Mouse (Mus musculus) heart, adult 2 months (tissue): ENCODE measurements around the gene Rbm6. TPM values are rescaled to one million over a fixed set of nuclear protein-coding genes. Genes with fewer than 3 reads are reported as not detected.

Experiments used
- DNase-seq, 2 experiments: peaks; one replicate each; pipeline ENCODE4 v3.0.0; 2021
- H3K27ac ChIP-seq: fragments of 200-600 bp; 2 replicates; pipeline ENCODE4 v1.8.1; 2022
- H3K27me3 ChIP-seq: fragments of 200-500 bp; 2 replicates; pipeline ENCODE4 v1.6.1; 2012; ENCODE audit warnings: mild to moderate bottlenecking, low read length, inconsistent platforms, mixed read lengths; ENCODE audit not compliant: control insufficient read depth, insufficient read depth
- H3K36me3 ChIP-seq: fragments of 200-500 bp; 2 replicates; pipeline ENCODE4 v1.6.1; 2012; ENCODE audit warnings: low read length, inconsistent platforms; ENCODE audit not compliant: control insufficient read depth, insufficient read depth
- H3K4me1 ChIP-seq: fragments of 200-500 bp; 2 replicates; pipeline ENCODE4 v1.6.1; 2011; ENCODE audit warnings: low read length; ENCODE audit not compliant: control insufficient read depth, insufficient read depth
- H3K4me3 ChIP-seq: fragments of 200-600 bp; 2 replicates; pipeline ENCODE4 v1.8.1; 2022
- H3K79me2 ChIP-seq: fragments of 200-500 bp; replicated peaks from 2 replicates; pipeline ENCODE4 v1.6.1; 2012; ENCODE audit warnings: mild to moderate bottlenecking, inconsistent platforms, low read length, moderate library complexity, mixed read lengths; ENCODE audit not compliant: control insufficient read depth, insufficient read depth
- H3K9ac ChIP-seq: fragments of 200-500 bp; 2 replicates; pipeline ENCODE4 v1.6.1; 2012; ENCODE audit warnings: low read depth, mild to moderate bottlenecking, control low read depth, inconsistent platforms, low read length, mixed read lengths
- CTCF ChIP-seq: fragments of 200-600 bp; IDR thresholded peaks from 2 replicates; pipeline ENCODE4 v1.8.1; 2022; ENCODE audit warnings: antibody characterized with exemption, mild to moderate bottlenecking, moderate library complexity
- EP300 ChIP-seq: fragments of 200-500 bp; IDR thresholded peaks from 2 replicates; pipeline ENCODE4 v1.6.1; 2011; ENCODE audit warnings: low read depth, low read length, control low read depth; ENCODE audit not compliant: insufficient read depth
- POLR2A ChIP-seq: fragments of 200-500 bp; IDR thresholded peaks from 2 replicates; pipeline ENCODE4 v1.6.1; 2011; ENCODE audit warnings: mild to moderate bottlenecking, low read depth, low read length, control low read depth; ENCODE audit not compliant: insufficient read depth
- WGBS: fragments of 180-500 bp; shearing (Covaris S2); methylation state at CpG from one replicate; pipeline ENCODE4 v1.1.7; 2018; 5-methylcytosine and 5-hydroxymethylcytosine counted together
- intact Hi-C: fragments of 180-260 bp; cut with DNase I; formaldehyde crosslinking; loops from one replicate; pipeline ENCODE4 v1.15.1; 2025
- polyA plus RNA-seq: library from polyadenylated mRNA; depleted of rRNA; stranded (reverse); fragments of >200 nt; gene quantifications from 2 replicates; pipeline ENCODE4 v1.2.3, GENCODE M21; 2012
- total RNA-seq, 2 experiments: library from RNA; stranded (reverse); gene quantifications; 2 replicates each; pipeline ENCODE4 v1.2.3; 2021

The Rbm6 gene
- total and polyA plus RNA-seq, 3 experiments: 8.3 to 31.2 (median 29.8) TPM

DNA sequence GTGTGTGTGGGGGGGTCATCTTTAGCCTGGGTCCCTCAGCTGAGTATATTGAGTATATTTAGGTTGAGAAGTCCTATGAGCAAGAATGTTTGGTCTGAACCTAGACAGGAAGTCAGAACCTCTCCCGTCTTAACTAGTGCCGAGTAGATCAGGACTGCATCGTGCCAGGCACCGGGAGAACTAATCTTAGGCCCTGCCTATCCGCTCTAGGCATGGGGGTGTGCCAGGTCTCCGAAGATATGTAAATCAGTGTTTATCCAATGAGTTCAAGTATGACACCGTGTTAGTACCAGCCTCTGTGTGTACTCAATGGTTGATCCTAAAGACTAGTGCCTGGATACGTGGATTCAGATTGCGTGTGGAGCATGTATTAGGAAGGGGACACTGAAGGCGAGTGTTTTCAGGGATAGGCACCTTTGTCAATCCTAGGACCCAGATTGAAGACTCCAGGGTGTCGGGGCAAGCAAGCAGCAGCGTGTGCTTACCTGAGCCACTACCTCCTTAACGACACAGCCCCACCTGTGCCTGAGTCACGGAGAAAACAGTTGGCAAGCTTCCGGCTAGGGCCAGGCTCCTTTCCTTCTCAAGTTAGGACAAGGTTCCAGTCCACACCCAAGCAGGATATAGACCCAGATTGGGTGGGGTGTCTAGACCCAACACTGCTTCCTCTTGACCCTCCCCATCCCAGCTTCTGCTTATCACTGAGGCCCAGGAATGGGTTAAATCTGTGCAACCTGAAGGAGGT lies 37.2 kb upstream of the Rbm6 start:
- H3K4me1 ChIP-seq: peaks cover 4% of the 10 kb centered on the region
- no peaks in the 10 kb centered on the region for H3K79me2 ChIP-seq
- no peak overlapping the region for H3K27ac ChIP-seq
- no peaks in the 10 kb centered on the region for H3K27me3 ChIP-seq
- H3K9ac ChIP-seq: no peak overlapping the region
- DNase-seq: no peak
- intact Hi-C loops: no loop called here
- no peaks in the 10 kb centered on the region for H3K36me3 ChIP-seq
- H3K4me3 ChIP-seq: no peak overlapping the region
- no peak for TF ChIP-seq CTCF
- no peak for TF ChIP-seq EP300
- no peak for TF ChIP-seq POLR2A
- 62% methylated on average over 15 of the region's 15 CpGs for WGBS

DNA sequence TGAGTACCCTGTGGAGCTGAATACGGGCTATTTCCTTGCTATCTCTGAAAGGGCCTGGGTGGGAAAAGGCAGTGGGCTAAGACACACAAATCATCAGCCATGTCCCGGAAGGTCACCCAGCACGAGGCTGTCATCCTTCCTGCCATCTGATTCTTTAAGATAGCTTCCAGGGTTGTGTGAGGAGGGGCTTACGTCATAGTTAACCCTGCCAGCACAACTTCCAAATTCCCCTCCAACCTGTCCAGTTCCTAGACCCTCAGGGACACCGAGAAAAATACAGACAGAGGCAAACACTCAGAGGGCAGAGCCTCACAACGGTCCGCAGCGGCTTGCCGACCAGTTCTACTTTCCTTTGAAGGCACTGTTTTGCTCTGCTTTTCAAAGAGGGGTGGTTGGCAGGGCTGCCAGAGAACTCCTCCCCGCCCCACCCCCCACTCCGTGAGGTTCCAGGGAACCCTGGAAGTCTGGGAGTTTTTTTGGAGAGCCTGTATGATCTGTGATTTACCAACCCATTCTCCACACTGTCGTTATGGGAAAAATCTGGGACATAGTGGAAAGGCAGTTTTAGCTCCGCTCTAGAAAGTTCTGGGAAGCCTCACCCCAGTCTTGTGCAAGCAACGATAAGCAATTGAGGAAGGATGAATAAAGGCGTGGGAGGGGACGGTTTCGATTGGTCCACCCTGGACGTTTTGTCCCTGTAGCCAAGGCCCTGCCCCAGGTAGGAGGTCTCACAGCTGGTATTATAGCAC lies 35.5 kb upstream of the Rbm6 start:
- 36% methylated on average over 18 of the region's 18 CpGs for WGBS
- DNase-seq: peak; percentile 67 to 73

DNA sequence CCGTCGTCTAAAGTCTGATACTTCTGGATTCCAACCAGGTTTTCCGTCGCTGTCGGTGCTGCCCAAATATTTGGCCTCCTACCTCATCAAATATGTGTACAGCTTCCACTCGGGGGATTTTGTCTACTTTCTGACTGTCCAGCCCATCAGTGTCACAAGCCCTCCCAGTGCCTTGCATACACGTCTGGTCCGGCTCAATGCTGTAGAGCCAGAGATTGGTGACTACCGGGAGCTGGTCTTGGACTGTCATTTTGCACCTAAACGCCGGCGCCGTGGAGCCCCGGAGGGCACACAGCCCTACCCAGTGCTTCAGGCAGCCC lies 34.7 kb upstream of the Rbm6 start:
- Histone ChIP-seq H3K4me1 (peaks cover 4% of the 10 kb centered on the region), H3K9ac (peak overlapping the region; percentile 14; the same call in 1 of the 2 replicates), H3K36me3 (no peaks in the 10 kb centered on the region), H3K27ac (peak overlapping the region; percentile 74), H3K4me3 (peak overlapping the region; percentile 45), H3K27me3 (no peaks in the 10 kb centered on the region), H3K79me2 (no peaks in the 10 kb centered on the region)
- WGBS: 76% methylated on average over 14 of the region's 14 CpGs
- peak in 1 of 2 experiments; percentile 50 for DNase-seq
- TF ChIP-seq CTCF (no peak), EP300 (no peak), POLR2A (0 out of 2 replicates have a peak, but pooled peaks have one; percentile 10)
- intact Hi-C loops: no loop called here

More for the DNA sequence above, 35.5 kb upstream of the Rbm6 start:
- H3K36me3 ChIP-seq: no peaks in the 10 kb centered on the region
- TF ChIP-seq POLR2A: peak; percentile 69; the same call in 1 of the 2 replicates
- no peak for TF ChIP-seq CTCF
- 0 out of 2 replicates have a peak, but pooled peaks have one; percentile 21 for TF ChIP-seq EP300
- H3K27me3 ChIP-seq: no peaks in the 10 kb centered on the region
- peaks cover 4% of the 10 kb centered on the region for H3K4me1 ChIP-seq
- H3K27ac ChIP-seq: peak overlapping the region; percentile 74
- intact Hi-C loops: no loop called here
- H3K9ac ChIP-seq: peak overlapping the region; percentile 12
- H3K4me3 ChIP-seq: peak overlapping the region; percentile 16; the same call in 1 of the 2 replicates
- no peaks in the 10 kb centered on the region for H3K79me2 ChIP-seq

DNA sequence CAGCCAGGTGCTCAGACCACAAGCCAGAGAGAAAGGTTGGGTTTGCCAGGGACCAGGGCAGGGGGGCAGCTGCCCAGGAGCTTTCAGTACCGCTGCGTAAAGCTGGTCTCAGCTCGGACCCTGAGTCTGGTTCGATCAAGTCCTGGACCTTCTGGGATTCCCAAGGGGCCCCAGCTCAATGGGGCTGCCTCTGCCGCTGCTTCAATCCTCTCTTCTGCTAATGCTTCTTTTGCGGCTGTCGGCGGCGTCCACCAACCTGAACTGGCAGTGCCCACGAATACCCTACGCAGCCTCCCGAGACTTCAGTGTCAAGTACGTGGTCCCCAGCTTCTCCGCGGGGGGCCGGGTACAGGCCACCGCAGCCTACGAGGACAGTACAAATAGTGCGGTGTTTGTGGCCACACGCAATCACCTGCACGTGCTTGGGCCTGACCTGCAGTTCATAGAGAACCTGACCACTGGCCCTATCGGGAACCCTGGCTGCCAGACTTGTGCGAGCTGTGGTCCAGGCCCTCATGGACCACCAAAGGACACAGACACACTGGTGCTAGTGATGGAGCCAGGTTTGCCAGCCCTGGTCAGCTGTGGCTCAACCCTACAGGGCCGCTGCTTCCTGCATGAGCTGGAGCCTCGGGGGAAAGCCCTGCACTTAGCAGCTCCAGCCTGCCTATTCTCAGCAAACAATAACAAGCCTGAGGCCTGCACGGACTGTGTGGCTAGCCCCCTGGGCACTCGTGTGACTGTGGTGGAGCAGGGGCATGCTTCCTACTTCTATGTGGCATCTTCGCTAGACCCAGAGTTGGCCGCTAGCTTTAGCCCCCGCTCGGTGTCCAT lies 34.1 kb upstream of the Rbm6 start:
- peak overlapping the region; percentile 45 for H3K4me3 ChIP-seq
- peaks cover 4% of the 10 kb centered on the region for H3K4me1 ChIP-seq
- peak overlapping the region; percentile 66 for H3K9ac ChIP-seq
- TF ChIP-seq POLR2A (no peak), EP300 (no peak), CTCF (no peak)
- peak; percentile 31 to 43 for DNase-seq
- peak overlapping the region; percentile 74 for H3K27ac ChIP-seq
- H3K79me2 ChIP-seq: no peaks in the 10 kb centered on the region
- intact Hi-C loops: no loop called here
- H3K36me3 ChIP-seq: no peaks in the 10 kb centered on the region
- 57% methylated on average over 31 of the region's 31 CpGs for WGBS
- no peaks in the 10 kb centered on the region for H3K27me3 ChIP-seq

DNA sequence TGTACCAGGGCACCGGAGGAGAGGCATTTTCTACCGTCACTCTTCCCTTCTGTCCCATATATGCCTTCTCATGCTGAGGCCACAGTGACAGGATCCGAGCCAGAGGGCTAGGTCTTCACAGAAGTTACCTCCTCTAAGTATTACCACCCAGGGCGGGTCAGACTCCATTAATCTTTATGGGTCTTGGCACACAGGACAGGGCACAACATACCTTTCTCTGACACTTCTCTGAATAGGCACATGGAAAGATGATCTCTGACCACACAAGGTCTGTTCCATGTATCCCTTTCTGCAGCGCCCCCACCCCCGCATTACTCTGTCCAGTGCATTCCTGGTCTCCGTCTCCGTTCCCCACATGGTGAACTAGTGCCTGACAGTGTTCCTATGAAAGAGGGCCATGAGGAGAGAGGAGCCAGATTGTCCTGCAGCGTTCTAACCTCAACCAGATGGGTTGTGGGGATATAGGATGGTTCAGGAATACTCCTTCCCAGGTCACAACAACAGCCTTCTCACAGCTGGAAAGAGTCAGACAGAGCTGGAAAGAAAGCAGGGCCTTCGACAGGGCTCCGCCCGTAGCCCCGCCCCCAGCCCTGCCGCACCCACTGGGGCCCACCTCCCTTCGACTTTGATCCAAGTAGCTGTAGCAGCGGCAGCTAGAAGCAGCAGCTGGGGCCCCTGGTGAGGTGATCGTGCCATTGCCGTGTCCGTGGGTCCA lies 33.4 kb upstream of the Rbm6 start, which contains the start of gene Mst1r:
Mst1r (plus strand) TSS at position 622 of the 715 bp plus-strand sequence.
- Histone ChIP-seq H3K4me3 (peak within 1 kb of the TSS; percentile 45), H3K4me1 (peaks cover 4% of the 10 kb centered on the region), H3K27ac (peak within 1 kb of the TSS; percentile 74), H3K36me3 (no peaks in the 10 kb centered on the region), H3K9ac (peak within 1 kb of the TSS; percentile 66), H3K27me3 (no peaks in the 10 kb centered on the region), H3K79me2 (no peaks in the 10 kb centered on the region)
- DNase-seq: peak; percentile 87 to 88
- 22% methylated on average over 19 of the region's 19 CpGs for WGBS
- peak; percentile 72 for TF ChIP-seq POLR2A
- no peak for TF ChIP-seq CTCF
- TF ChIP-seq EP300: no peak
- intact Hi-C loops: no loop called here
